Mouse (Mus musculus): ENCODE data around the gene Igsf3. TPM values are rescaled to one million over a fixed set of nuclear protein-coding genes. Genes with fewer than 3 reads are reported as not detected.

The Igsf3 gene
- polyA plus RNA-seq, 1 experiment from 2014 or later: 38.0 TPM

- Histone ChIP-seq H3K4me3 (no peak overlapping the region), H3K27ac (no peak overlapping the region), H3K36me3 (peaks cover 25% of the 10 kb centered on the region), H3K9me3 (replicated peaks) (no peaks in the 10 kb centered on the region), H3K9ac (no peak overlapping the region), H3K4me2 (no peak overlapping the region), H3K4me1 (replicated peaks) (peaks cover 17% of the 10 kb centered on the region), H3K27me3 (no peaks in the 10 kb centered on the region)
- WGBS: 67% methylated on average over 10 of the region's 10 CpGs
- ATAC-seq (replicated peaks; ENCODE audit: insufficient number of reproducible peaks, insufficient read depth, low FRiP score, low read depth): no peak
Observed at GRCm38 (mm10) chr3:101424295-101424885, 47.5 kb downstream of the Igsf3 start.

- WGBS: 26% methylated on average over 8 of the region's 8 CpGs
- H3K36me3 ChIP-seq: peaks cover 25% of the 10 kb centered on the region
- peak; percentile 72 for ATAC-seq (replicated peaks; ENCODE audit: insufficient number of reproducible peaks, insufficient read depth, low FRiP score, low read depth)
Observed at GRCm38 (mm10) chr3:101429982-101430754, 53.3 kb downstream of the Igsf3 start.

GRCm38 (mm10) chr3:101430755-101431115, 53.9 kb downstream of the Igsf3 start:
- peaks cover 20% of the 10 kb centered on the region for H3K36me3 ChIP-seq
- no peaks in the 10 kb centered on the region for H3K27me3 ChIP-seq
- peak overlapping the region; percentile 72 for H3K27ac ChIP-seq
- H3K4me3 ChIP-seq: no peak overlapping the region
- peaks cover 46% of the 10 kb centered on the region for H3K4me1 ChIP-seq (replicated peaks)
- H3K9me3 ChIP-seq (replicated peaks): no peaks in the 10 kb centered on the region
- no peak overlapping the region for H3K9ac ChIP-seq
- H3K4me2 ChIP-seq: no peak overlapping the region
- WGBS: 24% methylated on average over 2 of the region's 2 CpGs
- ATAC-seq (replicated peaks; ENCODE audit: insufficient number of reproducible peaks, insufficient read depth, low FRiP score, low read depth): no peak; the same call in 1 of the 2 replicates

More at GRCm38 (mm10) chr3:101429982-101430754, 53.3 kb downstream of the Igsf3 start:
- Histone ChIP-seq H3K9ac (no peak overlapping the region), H3K4me2 (no peak overlapping the region), H3K4me3 (no peak overlapping the region), H3K27ac (peak overlapping the region; percentile 72), H3K27me3 (no peaks in the 10 kb centered on the region), H3K4me1 (replicated peaks) (peaks cover 40% of the 10 kb centered on the region), H3K9me3 (replicated peaks) (no peaks in the 10 kb centered on the region)

GRCm38 (mm10) chr3:101435672-101436071, 58.8 kb downstream of the Igsf3 start:
- H3K36me3 ChIP-seq: peaks cover 15% of the 10 kb centered on the region
- peaks cover 57% of the 10 kb centered on the region for H3K4me1 ChIP-seq (replicated peaks)
- H3K9ac ChIP-seq: no peak overlapping the region
- no peak overlapping the region for H3K4me2 ChIP-seq
- WGBS: 49% methylated on average over 8 of the region's 8 CpGs
- ATAC-seq (replicated peaks; ENCODE audit: insufficient number of reproducible peaks, insufficient read depth, low FRiP score, low read depth): no peak
- H3K4me3 ChIP-seq: no peak overlapping the region
- peak overlapping the region; percentile 57 for H3K27ac ChIP-seq
- no peaks in the 10 kb centered on the region for H3K27me3 ChIP-seq
- H3K9me3 ChIP-seq (replicated peaks): no peaks in the 10 kb centered on the region

GRCm38 (mm10) chr3:101436469-101436868, 59.6 kb downstream of the Igsf3 start:
- 41% methylated on average over 4 of the region's 4 CpGs for WGBS
- H3K4me1 ChIP-seq (replicated peaks): peaks cover 49% of the 10 kb centered on the region

GRCm38 (mm10) chr3:101437021-101437563, 60.2 kb downstream of the Igsf3 start:
- Histone ChIP-seq H3K9me3 (replicated peaks) (no peaks in the 10 kb centered on the region), H3K4me2 (no peak overlapping the region), H3K27ac (peak overlapping the region; percentile 57; the same call in 1 of the 2 replicates), H3K36me3 (peaks cover 15% of the 10 kb centered on the region), H3K9ac (no peak overlapping the region), H3K4me1 (replicated peaks) (peaks cover 44% of the 10 kb centered on the region), H3K4me3 (no peak overlapping the region), H3K27me3 (no peaks in the 10 kb centered on the region)
- WGBS: 56% methylated on average over 12 of the region's 12 CpGs
- no peak for ATAC-seq (replicated peaks; ENCODE audit: insufficient number of reproducible peaks, insufficient read depth, low FRiP score, low read depth)

More at GRCm38 (mm10) chr3:101436469-101436868, 59.6 kb downstream of the Igsf3 start:
- 0 out of 2 replicates have a peak, but pooled peaks have one; percentile 33 for ATAC-seq (replicated peaks; ENCODE audit: insufficient number of reproducible peaks, insufficient read depth, low FRiP score, low read depth)
- no peaks in the 10 kb centered on the region for H3K27me3 ChIP-seq
- no peak overlapping the region for H3K4me2 ChIP-seq
- peak overlapping the region; percentile 57; the same call in 1 of the 2 replicates for H3K27ac ChIP-seq
- no peaks in the 10 kb centered on the region for H3K9me3 ChIP-seq (replicated peaks)
- peaks cover 15% of the 10 kb centered on the region for H3K36me3 ChIP-seq
- H3K4me3 ChIP-seq: no peak overlapping the region
- H3K9ac ChIP-seq: no peak overlapping the region

- H3K4me2 ChIP-seq: no peak overlapping the region
- no peak overlapping the region for H3K4me3 ChIP-seq
- H3K9me3 ChIP-seq (replicated peaks): no peaks in the 10 kb centered on the region
- peaks cover 15% of the 10 kb centered on the region for H3K36me3 ChIP-seq
- peaks cover 5% of the 10 kb centered on the region; the same call in 1 of the 2 replicates for H3K4me1 ChIP-seq (replicated peaks)
- ATAC-seq (replicated peaks; ENCODE audit: insufficient number of reproducible peaks, insufficient read depth, low FRiP score, low read depth): no peak
- H3K27me3 ChIP-seq: no peaks in the 10 kb centered on the region
- H3K27ac ChIP-seq: no peak overlapping the region
- 78% methylated on average over 11 of the region's 11 CpGs for WGBS
- no peak overlapping the region for H3K9ac ChIP-seq
Observed at GRCm38 (mm10) chr3:101443265-101443881, 66.5 kb downstream of the Igsf3 start.

GRCm38 (mm10) chr3:101444437-101444836, 67.6 kb downstream of the Igsf3 start:
- H3K4me3 ChIP-seq: no peak overlapping the region
- no peak overlapping the region for H3K9ac ChIP-seq
- no peak for ATAC-seq (replicated peaks; ENCODE audit: insufficient number of reproducible peaks, insufficient read depth, low FRiP score, low read depth)
- H3K36me3 ChIP-seq: peaks cover 11% of the 10 kb centered on the region
- H3K27me3 ChIP-seq: no peaks in the 10 kb centered on the region
- no peaks in the 10 kb centered on the region; the same call in 1 of the 2 replicates for H3K4me1 ChIP-seq (replicated peaks)
- H3K9me3 ChIP-seq (replicated peaks): no peaks in the 10 kb centered on the region
- H3K4me2 ChIP-seq: no peak overlapping the region
- H3K27ac ChIP-seq: no peak overlapping the region
- 82% methylated on average over 8 of the region's 8 CpGs for WGBS

GRCm38 (mm10) chr3:101447239-101447638, 70.4 kb downstream of the Igsf3 start:
- peaks cover 4% of the 10 kb centered on the region; the same call in 1 of the 2 replicates for H3K36me3 ChIP-seq
- H3K9me3 ChIP-seq (replicated peaks): no peaks in the 10 kb centered on the region
- H3K9ac ChIP-seq: no peak overlapping the region
- no peak overlapping the region for H3K4me2 ChIP-seq
- no peaks in the 10 kb centered on the region; the same call in 1 of the 2 replicates for H3K4me1 ChIP-seq (replicated peaks)
- ATAC-seq (replicated peaks; ENCODE audit: insufficient number of reproducible peaks, insufficient read depth, low FRiP score, low read depth): no peak
- 91% methylated on average over 4 of the region's 4 CpGs for WGBS
- H3K27me3 ChIP-seq: no peaks in the 10 kb centered on the region
- no peak overlapping the region for H3K27ac ChIP-seq
- no peak overlapping the region for H3K4me3 ChIP-seq

GRCm38 (mm10) chr3:101448765-101449164, 71.9 kb downstream of the Igsf3 start:
- 80% methylated on average over 3 of the region's 3 CpGs for WGBS
- Histone ChIP-seq H3K36me3 (peaks cover 19% of the 10 kb centered on the region; the same call in 1 of the 2 replicates), H3K9me3 (replicated peaks) (no peaks in the 10 kb centered on the region)

GRCm38 (mm10) chr3:101450811-101451428, 74.0 kb downstream of the Igsf3 start:
- H3K36me3 ChIP-seq: peaks cover 36% of the 10 kb centered on the region

More at GRCm38 (mm10) chr3:101448765-101449164, 71.9 kb downstream of the Igsf3 start:
- H3K4me3 ChIP-seq: no peak overlapping the region
- H3K9ac ChIP-seq: no peak overlapping the region
- H3K27me3 ChIP-seq: no peaks in the 10 kb centered on the region
- H3K4me1 ChIP-seq (replicated peaks): peaks cover 7% of the 10 kb centered on the region; the same call in 1 of the 2 replicates
- ATAC-seq (replicated peaks; ENCODE audit: insufficient number of reproducible peaks, insufficient read depth, low FRiP score, low read depth): no peak
- no peak overlapping the region for H3K4me2 ChIP-seq
- H3K27ac ChIP-seq: no peak overlapping the region

More at GRCm38 (mm10) chr3:101450811-101451428, 74.0 kb downstream of the Igsf3 start:
- no peak overlapping the region for H3K4me2 ChIP-seq
- no peak overlapping the region for H3K9ac ChIP-seq
- H3K9me3 ChIP-seq (replicated peaks): no peaks in the 10 kb centered on the region
- no peak for ATAC-seq (replicated peaks; ENCODE audit: insufficient number of reproducible peaks, insufficient read depth, low FRiP score, low read depth)
- 77% methylated on average over 31 of the region's 31 CpGs for WGBS
- no peak overlapping the region for H3K27ac ChIP-seq
- H3K27me3 ChIP-seq: no peaks in the 10 kb centered on the region
- H3K4me1 ChIP-seq (replicated peaks): peaks cover 7% of the 10 kb centered on the region; the same call in 1 of the 2 replicates
- H3K4me3 ChIP-seq: no peak overlapping the region

Measured in heart, embryonic 15.5 days (tissue).